Mouse (Mus musculus) midbrain, embryonic 10.5 days (tissue): ENCODE data around the gene Med13. TPM values are rescaled to one million over a fixed set of nuclear protein-coding genes. Genes with fewer than 3 reads are reported as not detected.
A peak's percentile ranks its signal among the peaks of the same experiment; 100 is the strongest.

Experiments
- DNase-seq: peaks from one replicate; pipeline ENCODE4 v3.0.0-alpha.2; 2017; ENCODE audit warnings: low spot score
- H3K27ac ChIP-seq: fragments of 300-500 bp; sonication (generic); replicated peaks from 2 replicates; pipeline ENCODE4 v1.5.1; 2016; ENCODE audit warnings: mild to moderate bottlenecking
- H3K27me3 ChIP-seq: fragments of 300-500 bp; sonication (generic); 2 replicates; pipeline ENCODE4 v1.6.1; 2016; ENCODE audit warnings: low read depth, mild to moderate bottlenecking; ENCODE audit not compliant: poor library complexity, severe bottlenecking
- H3K36me3 ChIP-seq: fragments of 300-500 bp; sonication (generic); 2 replicates; pipeline ENCODE4 v1.6.1; 2016; ENCODE audit warnings: mild to moderate bottlenecking, moderate library complexity
- H3K4me1 ChIP-seq: fragments of 300-500 bp; sonication (generic); 2 replicates; pipeline ENCODE4 v1.6.1; 2016
- H3K4me3 ChIP-seq: fragments of 300-500 bp; sonication (generic); 2 replicates; pipeline ENCODE4 v1.5.1; 2016; ENCODE audit warnings: mild to moderate bottlenecking, moderate library complexity
- H3K9me3 ChIP-seq: fragments of 300-500 bp; sonication (generic); replicated peaks from 2 replicates; pipeline ENCODE4 v1.6.1; 2016; ENCODE audit warnings: mild to moderate bottlenecking
- WGBS: fragments of 180-500 bp; shearing (Covaris S2); methylation state at CpG from one replicate; pipeline ENCODE4 v1.1.7; 2016; 5-methylcytosine and 5-hydroxymethylcytosine counted together
- polyA plus RNA-seq: library from polyadenylated mRNA; unstranded; fragments of >200 nt; fragmentation: Nextera tagmentation; extraction: Ambion mirVana; gene quantifications from 2 replicates; pipeline ENCODE4 v1.2.1, GENCODE M21; 2016

The Med13 gene
- polyA plus RNA-seq, 1 experiment from 2014 or later = 6.0 TPM

GRCm38 (mm10) chr11:86369860-86370259 is 12.5 kb upstream of the Med13 start:
- H3K9me3 ChIP-seq = no peaks in the 10 kb centered on the region
- no peaks in the 10 kb centered on the region for H3K36me3 ChIP-seq
- no peaks in the 10 kb centered on the region for H3K4me1 ChIP-seq
- H3K27me3 ChIP-seq = no peaks in the 10 kb centered on the region
- H3K27ac ChIP-seq = no peak overlapping the region
- no peak overlapping the region for H3K4me3 ChIP-seq
- 95% methylated on average over 5 of the region's 5 CpGs for WGBS
- no peak for DNase-seq

DNA sequence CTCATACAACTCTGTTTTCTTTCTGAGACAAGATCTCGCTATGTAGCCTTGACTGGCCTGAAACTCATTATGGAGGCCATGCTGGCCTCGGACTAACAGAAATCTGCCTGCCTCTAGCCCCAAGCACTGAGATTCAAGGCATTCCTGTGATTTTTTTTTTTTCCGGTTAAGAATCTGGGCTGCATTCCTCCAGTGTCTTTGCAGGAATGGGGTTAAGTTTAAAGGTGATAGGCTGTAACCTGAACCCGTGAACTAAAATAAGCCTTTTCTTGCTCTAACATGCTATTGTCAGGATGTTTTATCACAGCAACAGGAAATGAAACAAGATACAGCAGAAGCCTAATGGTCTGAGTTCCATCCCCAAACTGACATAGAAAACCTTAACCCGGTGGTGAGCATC is 11.6 kb upstream of the Med13 start:
- WGBS = 72% methylated on average over 5 of the region's 5 CpGs
- Histone ChIP-seq H3K9me3 (no peaks in the 10 kb centered on the region), H3K27me3 (no peaks in the 10 kb centered on the region), H3K4me3 (no peak overlapping the region), H3K27ac (no peak overlapping the region), H3K36me3 (no peaks in the 10 kb centered on the region), H3K4me1 (no peaks in the 10 kb centered on the region)
- DNase-seq = no peak

DNA sequence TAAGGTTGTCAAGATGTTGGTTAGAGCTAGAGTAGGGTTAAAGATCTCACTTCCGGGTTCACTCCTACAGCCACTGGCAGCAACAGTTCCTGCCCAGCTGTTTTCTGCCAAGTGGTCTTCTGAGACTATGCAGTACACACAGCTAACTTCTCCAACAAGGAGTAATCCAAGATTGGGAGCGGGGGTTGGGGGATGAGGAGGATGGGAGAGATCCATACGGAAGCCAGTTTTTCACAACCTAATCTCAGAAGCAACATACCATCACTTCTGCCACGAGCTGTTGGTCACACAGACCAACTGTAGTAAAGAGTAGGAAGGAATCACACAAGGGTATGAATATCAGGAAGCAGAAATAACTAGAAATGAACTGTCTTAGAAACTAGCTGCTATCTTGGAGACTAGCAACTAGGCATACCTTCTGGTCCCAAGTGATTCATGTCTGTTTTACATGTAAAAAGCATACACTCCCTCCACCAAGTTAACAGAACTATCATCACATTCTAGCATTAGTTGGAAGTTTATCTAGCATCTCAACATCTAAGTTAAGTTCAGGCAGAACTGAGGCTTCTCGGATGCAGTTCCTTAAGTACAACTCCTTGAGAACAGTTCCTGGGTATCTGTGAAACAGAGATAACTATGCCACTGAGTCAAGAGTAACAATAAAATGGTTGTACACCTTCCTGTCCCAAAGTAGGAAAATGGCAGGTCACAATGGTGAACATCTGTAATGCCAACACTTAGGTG is 7.5 kb upstream of the Med13 start:
- WGBS = 85% methylated on average over 5 of the region's 5 CpGs
- Histone ChIP-seq H3K27me3 (no peaks in the 10 kb centered on the region), H3K4me3 (no peak overlapping the region), H3K4me1 (no peaks in the 10 kb centered on the region), H3K36me3 (no peaks in the 10 kb centered on the region), H3K27ac (no peak overlapping the region), H3K9me3 (no peaks in the 10 kb centered on the region)
- no peak for DNase-seq

DNA sequence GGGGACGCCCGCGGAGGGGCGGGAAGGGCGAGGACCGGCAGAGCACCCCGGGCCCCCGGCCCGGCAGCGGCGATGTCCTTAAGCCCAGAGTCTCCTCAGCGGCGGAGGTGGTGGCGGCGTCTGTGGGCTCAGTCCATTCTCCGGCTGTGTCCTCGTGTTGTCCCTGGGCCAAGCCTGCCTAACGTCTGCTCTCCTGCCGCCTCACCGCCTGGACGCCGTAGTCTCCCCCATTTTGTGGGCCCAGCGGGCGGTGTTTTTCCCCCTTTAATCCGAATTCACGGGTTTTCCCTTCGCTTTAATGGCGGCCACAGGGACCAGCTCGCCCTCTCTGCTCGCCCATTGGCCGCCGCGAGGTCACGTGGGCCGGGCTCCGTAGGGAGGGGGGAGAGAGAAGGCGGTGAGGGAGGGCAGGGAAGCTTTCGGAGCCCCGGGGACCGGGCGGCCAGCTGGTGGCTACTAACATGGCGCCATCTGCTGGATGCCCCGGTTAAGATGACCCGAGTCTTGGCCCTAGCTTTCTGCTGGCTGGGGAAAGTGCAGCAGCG is 654 bp upstream of the Med13 start:
- Histone ChIP-seq H3K4me1 (peaks cover 28% of the 10 kb centered on the region), H3K4me3 (peak overlapping the region; percentile 96), H3K36me3 (peaks cover 22% of the 10 kb centered on the region), H3K9me3 (no peaks in the 10 kb centered on the region), H3K27ac (peak overlapping the region; percentile 98), H3K27me3 (no peaks in the 10 kb centered on the region)
- WGBS = 1% methylated on average over 45 of the region's 45 CpGs
- DNase-seq = peak; percentile 100

GRCm38 (mm10) chr11:86356007-86356853 is 1.2 kb downstream of the Med13 start:
- Histone ChIP-seq H3K27ac (peak overlapping the region; percentile 98), H3K36me3 (peaks cover 30% of the 10 kb centered on the region), H3K4me1 (peaks cover 40% of the 10 kb centered on the region), H3K27me3 (no peaks in the 10 kb centered on the region), H3K9me3 (no peaks in the 10 kb centered on the region), H3K4me3 (peak overlapping the region; percentile 96)
- DNase-seq = no peak
- 32% methylated on average over 13 of the region's 13 CpGs for WGBS

DNA sequence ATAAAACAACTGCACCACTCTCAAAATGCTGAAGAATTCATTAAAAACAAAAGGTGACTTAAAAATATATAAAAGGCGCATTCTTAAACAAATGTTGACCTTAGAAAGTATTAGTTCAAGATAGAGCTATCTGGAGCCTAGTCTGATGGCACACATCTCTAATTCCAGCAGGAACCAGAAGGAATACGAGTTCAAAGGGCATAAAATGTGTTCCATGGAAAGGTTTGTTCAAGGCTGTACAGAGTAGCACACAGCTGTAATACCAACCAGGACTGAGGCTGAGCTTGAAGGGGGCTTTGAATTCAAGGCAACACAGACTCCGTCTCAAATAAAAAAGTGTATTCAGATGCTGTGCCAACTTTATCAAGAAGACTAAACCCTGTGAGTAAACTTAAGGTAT is 3.8 kb downstream of the Med13 start:
- H3K9me3 ChIP-seq = no peaks in the 10 kb centered on the region
- H3K36me3 ChIP-seq = peaks cover 30% of the 10 kb centered on the region
- DNase-seq = no peak
- H3K27me3 ChIP-seq = no peaks in the 10 kb centered on the region
- H3K27ac ChIP-seq = no peak overlapping the region
- H3K4me3 ChIP-seq = no peak overlapping the region
- WGBS = 85% methylated on average over 3 of the region's 3 CpGs
- peaks cover 42% of the 10 kb centered on the region for H3K4me1 ChIP-seq

DNA sequence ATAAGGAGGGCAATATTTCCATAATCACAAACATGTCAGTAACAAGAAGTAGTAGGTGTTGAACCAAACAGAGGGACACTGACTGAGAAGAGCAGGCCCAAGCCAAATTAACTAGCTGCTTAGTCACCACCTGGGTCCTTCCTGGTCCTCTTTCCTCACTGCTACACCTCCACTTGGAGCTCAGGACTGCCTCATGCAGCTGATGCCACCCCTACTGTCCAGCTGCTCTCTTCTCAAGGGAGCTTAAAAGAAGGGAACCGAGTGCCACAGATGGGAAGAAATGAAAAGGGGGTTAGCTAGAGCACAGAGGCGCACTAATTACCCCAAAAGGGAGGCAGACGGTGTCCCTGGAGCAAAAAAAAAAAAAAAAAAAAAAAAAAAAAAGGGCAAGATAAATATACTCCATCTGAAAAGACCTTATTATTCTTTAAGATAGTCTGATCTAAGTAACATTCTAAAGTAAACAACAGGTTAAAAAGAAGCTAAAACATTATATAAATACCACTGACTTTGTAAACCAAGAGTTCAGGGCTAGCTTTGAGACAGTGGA is 5.6 kb downstream of the Med13 start:
- Histone ChIP-seq H3K36me3 (peaks cover 33% of the 10 kb centered on the region), H3K4me1 (peaks cover 42% of the 10 kb centered on the region), H3K27me3 (no peaks in the 10 kb centered on the region), H3K4me3 (no peak overlapping the region), H3K27ac (no peak overlapping the region), H3K9me3 (no peaks in the 10 kb centered on the region)
- 64% methylated on average over 3 of the region's 3 CpGs for WGBS
- DNase-seq = no peak

GRCm38 (mm10) chr11:86350636-86351138 is 6.7 kb downstream of the Med13 start:
- Histone ChIP-seq H3K4me3 (no peak overlapping the region), H3K36me3 (peaks cover 43% of the 10 kb centered on the region), H3K4me1 (peaks cover 34% of the 10 kb centered on the region), H3K9me3 (no peaks in the 10 kb centered on the region), H3K27me3 (no peaks in the 10 kb centered on the region), H3K27ac (no peak overlapping the region)
- DNase-seq = no peak
- WGBS = 92% methylated on average over 1 of the region's 1 CpGs

GRCm38 (mm10) chr11:86349325-86349724 is 8.1 kb downstream of the Med13 start:
- Histone ChIP-seq H3K4me1 (peaks cover 26% of the 10 kb centered on the region), H3K9me3 (no peaks in the 10 kb centered on the region), H3K27ac (no peak overlapping the region), H3K36me3 (peaks cover 46% of the 10 kb centered on the region), H3K4me3 (no peak overlapping the region), H3K27me3 (no peaks in the 10 kb centered on the region)
- DNase-seq = no peak
- WGBS = 69% methylated on average over 2 of the region's 2 CpGs

DNA sequence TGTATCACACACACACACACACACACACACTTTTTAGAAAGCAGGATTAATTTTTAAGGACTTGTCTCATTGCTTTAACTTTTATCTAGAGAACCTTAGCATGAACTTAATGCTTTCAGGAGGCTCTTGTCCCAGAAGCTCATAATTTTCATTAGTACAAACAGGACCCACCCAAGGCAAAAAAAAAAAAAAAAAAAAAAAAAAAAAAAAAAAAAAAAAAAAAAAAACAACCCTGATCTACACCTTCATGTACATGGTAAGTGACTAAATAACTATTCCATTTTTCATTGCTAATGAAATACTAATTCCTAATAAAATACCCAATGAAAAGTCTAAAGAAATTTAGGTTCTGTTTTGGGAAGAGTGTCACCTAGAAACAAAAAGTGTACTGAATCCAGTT is 8.5 kb downstream of the Med13 start:
- Histone ChIP-seq H3K27ac (no peak overlapping the region), H3K4me1 (peaks cover 22% of the 10 kb centered on the region), H3K9me3 (no peaks in the 10 kb centered on the region), H3K4me3 (no peak overlapping the region), H3K36me3 (peaks cover 46% of the 10 kb centered on the region), H3K27me3 (no peaks in the 10 kb centered on the region)
- DNase-seq = no peak

GRCm38 (mm10) chr11:86347387-86348122 is 9.8 kb downstream of the Med13 start:
- Histone ChIP-seq H3K27me3 (no peaks in the 10 kb centered on the region), H3K4me3 (no peak overlapping the region), H3K27ac (no peak overlapping the region), H3K9me3 (no peaks in the 10 kb centered on the region), H3K36me3 (peaks cover 46% of the 10 kb centered on the region), H3K4me1 (peaks cover 10% of the 10 kb centered on the region; the same call in 1 of the 2 replicates)
- DNase-seq = no peak
- whole genome bisulfite sequencing = 92% methylated on average over 5 of the region's 5 CpGs

DNA sequence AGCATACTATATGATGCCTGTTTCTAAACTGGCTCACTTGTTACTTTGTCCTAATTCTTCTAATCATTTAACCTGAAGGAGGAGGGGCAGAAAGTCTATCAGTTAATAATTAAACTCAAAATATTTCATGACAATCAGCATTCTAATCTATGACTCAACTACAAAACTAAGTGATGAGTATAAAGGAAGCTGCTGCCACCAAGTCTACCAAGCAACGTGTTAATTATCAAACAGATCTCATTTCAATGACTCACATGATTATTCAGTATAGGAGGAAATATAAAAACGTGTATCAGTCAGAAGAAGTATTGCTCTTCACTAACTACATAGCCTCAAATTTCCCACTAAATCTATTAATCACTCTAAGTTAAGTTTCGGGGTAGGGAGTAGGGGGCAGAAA is 10.9 kb downstream of the Med13 start:
- Histone ChIP-seq H3K4me3 (no peak overlapping the region), H3K4me1 (peaks cover 5% of the 10 kb centered on the region; the same call in 1 of the 2 replicates), H3K36me3 (peaks cover 52% of the 10 kb centered on the region), H3K27me3 (no peaks in the 10 kb centered on the region), H3K27ac (no peak overlapping the region), H3K9me3 (no peaks in the 10 kb centered on the region)
- no peak for DNase-seq
- 93% methylated on average over 3 of the region's 3 CpGs for WGBS
